Mouse (Mus musculus): ENCODE measurements around the gene Mef2c. TPM values are rescaled to one million over a fixed set of nuclear protein-coding genes. Genes with fewer than 3 reads are reported as not detected.

Mef2c gene
- polyA plus RNA-seq, 1 experiment, result 49.0 TPM

GRCm38 (mm10) chr13:83585359-83585758 lies 81.5 kb downstream of the Mef2c start:
- no peaks in the 10 kb centered on the region for H3K79me2 ChIP-seq (ENCODE audit: control insufficient read depth, insufficient read depth)
- no peak overlapping the region for H3K4me2 ChIP-seq (ENCODE audit: low read depth)
- no peak for TF ChIP-seq E2F4 (IDR thresholded peaks at IDR 0.05; ENCODE audit: insufficient read depth)
- no peak for TF ChIP-seq MAX (IDR thresholded peaks at IDR 0.05; ENCODE audit: low read depth)
- H3K4me3 ChIP-seq, result no peak overlapping the region
- H3K27me3 ChIP-seq (ENCODE audit: control insufficient read depth, insufficient read depth, insufficient read length), result no peaks in the 10 kb centered on the region
- no peak overlapping the region for H3ac ChIP-seq (ENCODE audit: control insufficient read depth, insufficient read length)
- no peaks in the 10 kb centered on the region for H3K36me3 ChIP-seq (ENCODE audit: control insufficient read depth, insufficient read depth)

GRCm38 (mm10) chr13:83588186-83588585 lies 84.4 kb downstream of the Mef2c start:
- TF ChIP-seq TCF12 (IDR thresholded peaks at IDR 0.05; ENCODE audit: insufficient read depth, poor library complexity, severe bottlenecking), result no peak
- no peak for TF ChIP-seq MYOG (IDR thresholded peaks at IDR 0.05; ENCODE audit: control insufficient read depth in 1 of 3, insufficient read depth in 1 of 3, insufficient read length in 2 of 3, low read depth in 2 of 3)
- TF ChIP-seq CEBPB (IDR thresholded peaks at IDR 0.05; ENCODE audit: insufficient read depth, poor library complexity, severe bottlenecking), result no peak
- no peak for TF ChIP-seq SRF (IDR thresholded peaks at IDR 0.05; ENCODE audit: control insufficient read depth, insufficient read length, low read depth)
- TF ChIP-seq USF1 (IDR thresholded peaks at IDR 0.05; ENCODE audit: low read depth), result no peak
- no peak for TF ChIP-seq MYOD1 (IDR thresholded peaks at IDR 0.05; ENCODE audit: control insufficient read depth in 1 of 3, insufficient read length in 2 of 3, low read depth in 2 of 3)
- TF ChIP-seq TCF3 (IDR thresholded peaks at IDR 0.05; ENCODE audit: insufficient read length, low read depth), result no peak
- no peak for TF ChIP-seq MAX (IDR thresholded peaks at IDR 0.05; ENCODE audit: low read depth)
- no peak for TF ChIP-seq E2F4 (IDR thresholded peaks at IDR 0.05; ENCODE audit: insufficient read depth)
- no peak for TF ChIP-seq REST (IDR thresholded peaks at IDR 0.05; ENCODE audit: insufficient read depth, insufficient read length)
- Histone ChIP-seq H3K27me3 (ENCODE audit: control insufficient read depth, insufficient read depth, insufficient read length) (no peaks in the 10 kb centered on the region), H3K79me2 (ENCODE audit: control insufficient read depth, insufficient read depth) (no peaks in the 10 kb centered on the region), H3K36me3 (ENCODE audit: control insufficient read depth, insufficient read depth) (no peaks in the 10 kb centered on the region), H3K4me3 (no peak overlapping the region), H3K4me2 (ENCODE audit: low read depth) (no peak overlapping the region), H3ac (ENCODE audit: control insufficient read depth, insufficient read length) (no peak overlapping the region)

- H3K27me3 ChIP-seq (ENCODE audit: control insufficient read depth, insufficient read depth, insufficient read length), result no peaks in the 10 kb centered on the region
- no peak overlapping the region for H3K4me2 ChIP-seq (ENCODE audit: low read depth)
- H3K79me2 ChIP-seq (ENCODE audit: control insufficient read depth, insufficient read depth), result no peaks in the 10 kb centered on the region
- TF ChIP-seq MYOD1 (IDR thresholded peaks at IDR 0.05; ENCODE audit: control insufficient read depth in 1 of 3, insufficient read length in 2 of 3, low read depth in 2 of 3) (no peak), MAX (IDR thresholded peaks at IDR 0.05; ENCODE audit: low read depth) (no peak), POLR2AphosphoS2 (IDR thresholded peaks at IDR 0.05; ENCODE audit: insufficient read length, low read depth) (no peak), TCF3 (IDR thresholded peaks at IDR 0.05; ENCODE audit: insufficient read length, low read depth) (no peak)
- no peak overlapping the region for H3K4me3 ChIP-seq
- no peaks in the 10 kb centered on the region for H3K36me3 ChIP-seq (ENCODE audit: control insufficient read depth, insufficient read depth)
- no peak overlapping the region for H3ac ChIP-seq (ENCODE audit: control insufficient read depth, insufficient read length)
Measured at GRCm38 (mm10) chr13:83590886-83591285, 87.1 kb downstream of the Mef2c start.

DNA sequence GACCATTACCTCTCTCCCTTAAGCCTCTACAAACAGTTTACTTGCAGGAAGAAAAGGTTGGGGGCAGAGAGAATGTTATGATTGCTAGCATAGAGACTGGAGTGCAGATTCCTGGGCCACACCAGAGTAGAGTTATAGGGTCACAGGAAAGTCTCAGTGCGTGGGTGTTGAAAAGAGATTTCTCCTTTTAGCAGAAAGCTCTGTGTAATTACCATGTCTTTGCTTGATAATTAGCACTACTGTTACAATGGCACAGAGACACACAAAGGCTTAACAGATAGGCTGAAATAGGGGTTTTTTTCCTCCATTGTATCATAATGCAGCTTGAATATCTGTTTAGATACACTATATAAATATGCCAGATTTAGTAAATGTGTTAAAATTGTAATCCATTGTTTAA lies 91.6 kb downstream of the Mef2c start:
- TF ChIP-seq E2F4 (IDR thresholded peaks at IDR 0.05; ENCODE audit: insufficient read depth) (no peak), CEBPB (IDR thresholded peaks at IDR 0.05; ENCODE audit: insufficient read depth, poor library complexity, severe bottlenecking) (no peak), SRF (IDR thresholded peaks at IDR 0.05; ENCODE audit: control insufficient read depth, insufficient read length, low read depth) (no peak), TCF12 (IDR thresholded peaks at IDR 0.05; ENCODE audit: insufficient read depth, poor library complexity, severe bottlenecking) (no peak), TCF3 (IDR thresholded peaks at IDR 0.05; ENCODE audit: insufficient read length, low read depth) (no peak), POLR2A (IDR thresholded peaks at IDR 0.05; ENCODE audit: insufficient read length, low read depth) (no peak), MYOD1 (IDR thresholded peaks at IDR 0.05; ENCODE audit: control insufficient read depth in 1 of 3, insufficient read length in 2 of 3, low read depth in 2 of 3) (no peak), MYOG (IDR thresholded peaks at IDR 0.05; ENCODE audit: control insufficient read depth in 1 of 3, insufficient read depth in 1 of 3, insufficient read length in 2 of 3, low read depth in 2 of 3) (no peak), REST (IDR thresholded peaks at IDR 0.05; ENCODE audit: insufficient read depth, insufficient read length) (no peak), USF1 (IDR thresholded peaks at IDR 0.05; ENCODE audit: low read depth) (no peak), MAX (IDR thresholded peaks at IDR 0.05; ENCODE audit: low read depth) (no peak), POLR2AphosphoS2 (IDR thresholded peaks at IDR 0.05; ENCODE audit: insufficient read length, low read depth) (no peak)
- H3K79me2 ChIP-seq (ENCODE audit: control insufficient read depth, insufficient read depth), result no peaks in the 10 kb centered on the region
- no peaks in the 10 kb centered on the region for H3K27me3 ChIP-seq (ENCODE audit: control insufficient read depth, insufficient read depth, insufficient read length)
- H3K4me3 ChIP-seq, result no peak overlapping the region
- no peak overlapping the region for H3K4me2 ChIP-seq (ENCODE audit: low read depth)
- H3ac ChIP-seq (ENCODE audit: control insufficient read depth, insufficient read length), result no peak overlapping the region
- no peaks in the 10 kb centered on the region for H3K36me3 ChIP-seq (ENCODE audit: control insufficient read depth, insufficient read depth)

- H3K4me3 ChIP-seq, result no peak overlapping the region
- no peaks in the 10 kb centered on the region for H3K27me3 ChIP-seq (ENCODE audit: control insufficient read depth, insufficient read depth, insufficient read length)
- H3K79me2 ChIP-seq (ENCODE audit: control insufficient read depth, insufficient read depth), result no peaks in the 10 kb centered on the region
- no peak overlapping the region for H3ac ChIP-seq (ENCODE audit: control insufficient read depth, insufficient read length)
- H3K36me3 ChIP-seq (ENCODE audit: control insufficient read depth, insufficient read depth), result no peaks in the 10 kb centered on the region
- no peak overlapping the region for H3K4me2 ChIP-seq (ENCODE audit: low read depth)
- TF ChIP-seq SRF (IDR thresholded peaks at IDR 0.05; ENCODE audit: control insufficient read depth, insufficient read length, low read depth) (no peak), MAX (IDR thresholded peaks at IDR 0.05; ENCODE audit: low read depth) (no peak), TCF3 (IDR thresholded peaks at IDR 0.05; ENCODE audit: insufficient read length, low read depth) (no peak), MYOG (IDR thresholded peaks at IDR 0.05; ENCODE audit: control insufficient read depth in 1 of 3, insufficient read depth in 1 of 3, insufficient read length in 2 of 3, low read depth in 2 of 3) (no peak), POLR2A (IDR thresholded peaks at IDR 0.05; ENCODE audit: insufficient read length, low read depth) (no peak), TCF12 (IDR thresholded peaks at IDR 0.05; ENCODE audit: insufficient read depth, poor library complexity, severe bottlenecking) (no peak), REST (IDR thresholded peaks at IDR 0.05; ENCODE audit: insufficient read depth, insufficient read length) (no peak), E2F4 (IDR thresholded peaks at IDR 0.05; ENCODE audit: insufficient read depth) (no peak), USF1 (IDR thresholded peaks at IDR 0.05; ENCODE audit: low read depth) (no peak)
Measured at GRCm38 (mm10) chr13:83596989-83597738, 93.3 kb downstream of the Mef2c start.
